Mouse (Mus musculus) 3134 (cell line): Measurements from ENCODE around the gene Id1.
A peak's percentile ranks its signal among the peaks of the same experiment; 100 is the strongest.

Experiments used
- DNase-seq: peaks from one replicate; pipeline ENCODE4 v3.0.0-alpha.2; 2011; ENCODE audit warnings: low spot score; ENCODE audit not compliant: insufficient read length; ENCODE audit errors: extremely low read depth

Gene Id1

DNA sequence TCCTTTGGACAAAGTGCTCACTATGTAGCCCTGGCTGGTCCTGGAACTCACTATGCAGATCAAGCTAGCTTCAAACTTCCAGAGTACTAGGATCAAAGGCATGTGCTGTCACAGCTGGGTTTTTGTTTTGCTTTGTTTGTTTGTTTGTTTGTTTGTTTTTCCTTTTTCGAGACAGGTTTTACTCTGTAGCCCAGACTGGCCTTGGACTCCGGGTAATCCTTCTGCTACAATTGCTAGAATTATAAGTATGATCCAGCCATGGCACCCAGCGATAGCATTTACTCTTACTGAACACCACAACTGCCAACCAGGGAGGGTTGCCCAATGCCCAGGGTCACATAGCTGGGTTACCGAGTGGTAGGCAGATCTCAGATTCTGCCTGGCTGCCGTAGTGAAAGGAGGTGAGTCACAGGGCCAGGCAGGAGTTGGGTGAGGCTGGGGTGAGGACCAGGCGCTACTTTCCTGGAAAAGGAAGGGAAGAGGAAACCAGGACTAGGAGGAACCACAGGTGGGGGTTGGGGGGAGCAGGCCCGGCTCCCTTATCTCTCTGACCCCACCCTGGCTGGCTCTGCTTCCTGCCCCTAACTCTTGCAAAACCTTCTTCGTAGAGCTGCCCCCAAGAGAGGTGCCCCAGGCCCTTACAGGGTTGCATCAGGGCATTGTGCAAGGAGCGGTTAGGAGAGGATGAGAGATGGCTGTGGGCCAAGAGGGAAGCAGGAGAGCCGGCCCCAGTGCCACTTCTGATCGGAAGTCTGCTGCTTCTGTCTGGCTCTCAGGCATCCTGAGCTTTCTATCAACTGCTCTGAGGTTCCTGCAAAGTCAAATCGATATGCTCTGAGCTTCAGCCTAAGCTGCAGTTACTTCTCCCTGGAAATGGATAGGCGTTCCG is 5.3 kb downstream of the Id1 start:
- peak; percentile 95 for DNase-seq

DNA sequence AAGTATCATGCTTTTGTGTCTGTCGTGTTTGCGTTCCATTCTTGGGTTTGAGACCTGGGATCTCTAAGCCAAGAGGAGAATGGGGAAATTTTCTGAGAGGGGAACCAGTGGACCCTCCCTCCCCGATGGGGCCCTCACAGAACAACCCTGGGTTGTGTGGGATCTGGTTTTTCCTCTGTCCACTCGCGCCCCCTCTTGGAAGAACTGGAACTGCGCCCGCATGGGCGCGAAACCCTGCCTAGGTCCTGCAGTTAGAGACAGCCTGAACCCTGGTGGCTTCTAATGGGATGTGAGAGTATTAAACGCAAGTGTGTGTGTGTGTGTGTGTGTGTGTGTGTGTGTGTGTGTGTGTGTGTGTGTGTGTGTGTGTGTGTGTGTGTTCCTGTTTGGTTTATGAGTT is 6.4 kb downstream of the Id1 start:
- DNase-seq = peak; percentile 77

DNA sequence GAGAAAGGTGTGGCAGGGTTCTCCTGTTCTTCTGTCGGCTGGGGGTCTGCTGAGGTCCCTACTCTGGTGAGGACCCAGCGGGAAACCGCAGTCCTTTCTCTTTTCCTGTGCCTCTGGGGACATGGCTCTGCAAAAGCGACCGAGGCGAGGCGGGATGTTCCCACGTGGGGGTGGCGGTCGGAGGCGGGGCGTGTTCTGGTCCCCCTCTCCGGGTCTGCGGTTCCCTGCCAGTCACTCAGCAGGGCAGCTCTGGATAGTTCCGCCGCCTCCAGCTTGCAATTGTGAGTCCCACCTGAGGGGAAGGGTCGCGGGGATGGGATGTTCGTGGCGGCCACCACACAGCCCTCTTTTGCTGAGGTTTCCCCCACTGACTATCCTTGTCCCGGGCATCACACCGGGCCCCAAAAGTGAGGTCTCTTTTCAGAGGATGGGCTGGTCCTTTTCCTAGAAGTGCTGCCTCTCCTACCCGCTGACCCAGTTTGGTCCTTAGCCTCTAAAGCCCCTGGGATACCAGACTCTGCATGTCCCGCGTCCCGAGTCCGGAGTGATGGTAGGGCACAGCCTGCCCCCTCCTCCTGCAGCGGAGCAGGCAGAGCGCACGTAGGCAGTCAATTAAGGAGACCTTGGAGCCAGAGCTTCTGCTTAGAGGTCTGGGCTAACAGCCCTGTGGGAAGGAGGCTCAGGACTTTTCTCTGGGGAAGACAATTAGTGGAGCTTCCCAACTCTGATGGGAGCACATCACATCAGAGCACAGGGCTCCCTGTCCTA is 18.1 kb downstream of the Id1 start, which contains the start of gene Cox4i2:
TSS of gene Cox4i2 (plus strand) at position 230 of the 768 bp plus-strand sequence.
- no peak for DNase-seq

DNA sequence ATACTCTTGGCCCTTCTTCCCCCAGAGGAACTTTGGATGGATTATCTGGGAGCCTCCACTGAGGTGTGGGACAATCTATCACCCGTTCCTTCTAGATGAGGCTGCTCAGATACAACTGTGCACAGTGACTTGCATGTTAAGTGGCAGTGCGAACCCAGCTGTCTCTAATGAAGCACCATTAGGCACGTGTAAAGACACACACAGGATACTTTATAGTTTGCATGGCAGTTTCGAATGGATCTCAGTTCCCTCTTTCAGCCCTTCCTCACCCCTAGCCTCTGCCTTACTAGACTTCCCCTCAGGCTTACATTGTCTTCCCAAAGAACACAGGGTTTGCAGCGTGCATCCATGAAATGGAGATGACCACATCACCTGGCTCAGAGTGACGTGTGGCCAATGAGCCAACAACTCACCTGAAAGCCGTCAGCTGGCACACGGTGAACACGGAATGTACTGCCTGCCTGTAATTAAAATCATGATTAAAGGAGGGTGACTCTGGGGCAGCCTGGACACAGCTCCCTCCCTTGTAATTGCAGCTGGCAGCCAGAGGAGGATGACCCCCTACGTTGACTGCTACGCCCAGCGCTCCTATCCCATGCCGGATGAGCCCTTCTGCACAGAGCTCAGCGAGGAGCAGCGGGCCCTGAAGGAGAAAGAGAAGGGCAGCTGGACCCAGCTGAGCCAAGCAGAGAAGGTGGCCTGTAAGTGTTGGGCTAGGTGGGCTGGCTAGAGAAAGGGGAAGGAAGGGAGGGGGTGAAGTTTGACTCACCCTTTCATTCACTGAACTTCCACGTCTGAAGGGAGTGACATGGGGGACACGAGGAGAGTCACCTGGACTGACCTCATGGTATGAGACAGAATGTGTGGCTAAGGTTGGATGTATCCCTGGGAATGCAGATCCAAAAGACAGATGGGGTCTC is 20.7 kb downstream of the Id1 start:
- no peak for DNase-seq

DNA sequence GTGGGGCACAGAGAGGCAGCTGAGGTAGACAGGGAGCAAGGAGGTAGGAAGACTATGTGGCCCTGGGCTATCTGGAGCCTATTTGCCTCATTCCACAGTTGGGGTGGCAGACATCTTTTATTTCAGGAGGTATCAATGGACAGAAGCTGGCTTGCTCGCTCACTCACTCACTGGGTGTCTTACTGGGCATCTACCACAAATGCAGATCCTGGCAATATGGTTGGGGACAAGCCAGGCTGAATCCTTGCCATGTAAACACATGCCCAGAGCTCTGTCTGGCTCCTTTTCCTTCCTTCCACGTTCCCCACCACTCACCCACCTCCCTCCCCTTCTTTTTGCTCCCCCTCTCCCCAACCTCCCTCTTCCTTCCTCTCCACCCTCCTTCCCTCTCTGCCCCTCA is 21.4 kb downstream of the Id1 start:
- DNase-seq = no peak

DNA sequence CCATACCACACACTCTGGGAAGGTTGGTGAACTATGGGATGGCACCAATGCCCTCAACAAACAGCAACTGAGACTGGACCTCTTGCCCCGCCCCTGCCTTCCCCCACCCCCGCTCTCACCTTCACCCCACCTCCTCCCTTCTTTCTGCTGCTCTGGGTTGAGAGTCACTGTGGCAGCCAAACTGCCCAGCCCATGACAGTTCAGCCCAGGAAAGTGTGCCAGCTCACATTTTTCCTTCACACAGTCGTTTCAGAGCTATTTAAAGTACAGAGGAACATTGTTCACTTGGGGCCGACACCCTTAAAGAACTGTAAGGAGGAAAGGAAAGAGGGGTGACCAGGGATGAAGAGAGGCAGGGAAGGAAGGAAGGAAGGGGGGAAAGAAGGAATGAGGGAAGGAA is 22.3 kb downstream of the Id1 start:
- no peak for DNase-seq

DNA sequence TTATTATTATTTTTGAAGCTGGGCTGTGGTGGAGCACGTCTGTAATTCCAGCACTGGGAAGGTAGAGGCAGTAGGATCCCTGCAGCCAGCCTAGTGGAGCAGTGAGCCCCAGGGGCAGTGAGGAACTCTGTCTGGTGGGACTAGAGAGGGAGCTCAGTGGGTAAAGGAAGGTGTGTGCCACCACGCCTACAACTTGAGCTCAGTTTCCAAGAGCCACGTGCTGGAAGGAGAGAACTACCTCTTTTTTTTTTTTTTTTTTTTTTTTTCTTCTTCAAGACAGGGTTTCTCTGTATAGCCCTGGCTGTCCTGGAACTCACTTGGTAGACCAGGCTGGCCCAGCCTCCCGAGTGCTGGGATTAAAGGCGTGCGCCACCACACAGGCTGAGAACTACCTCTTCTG is 27.3 kb downstream of the Id1 start:
- DNase-seq = no peak

DNA sequence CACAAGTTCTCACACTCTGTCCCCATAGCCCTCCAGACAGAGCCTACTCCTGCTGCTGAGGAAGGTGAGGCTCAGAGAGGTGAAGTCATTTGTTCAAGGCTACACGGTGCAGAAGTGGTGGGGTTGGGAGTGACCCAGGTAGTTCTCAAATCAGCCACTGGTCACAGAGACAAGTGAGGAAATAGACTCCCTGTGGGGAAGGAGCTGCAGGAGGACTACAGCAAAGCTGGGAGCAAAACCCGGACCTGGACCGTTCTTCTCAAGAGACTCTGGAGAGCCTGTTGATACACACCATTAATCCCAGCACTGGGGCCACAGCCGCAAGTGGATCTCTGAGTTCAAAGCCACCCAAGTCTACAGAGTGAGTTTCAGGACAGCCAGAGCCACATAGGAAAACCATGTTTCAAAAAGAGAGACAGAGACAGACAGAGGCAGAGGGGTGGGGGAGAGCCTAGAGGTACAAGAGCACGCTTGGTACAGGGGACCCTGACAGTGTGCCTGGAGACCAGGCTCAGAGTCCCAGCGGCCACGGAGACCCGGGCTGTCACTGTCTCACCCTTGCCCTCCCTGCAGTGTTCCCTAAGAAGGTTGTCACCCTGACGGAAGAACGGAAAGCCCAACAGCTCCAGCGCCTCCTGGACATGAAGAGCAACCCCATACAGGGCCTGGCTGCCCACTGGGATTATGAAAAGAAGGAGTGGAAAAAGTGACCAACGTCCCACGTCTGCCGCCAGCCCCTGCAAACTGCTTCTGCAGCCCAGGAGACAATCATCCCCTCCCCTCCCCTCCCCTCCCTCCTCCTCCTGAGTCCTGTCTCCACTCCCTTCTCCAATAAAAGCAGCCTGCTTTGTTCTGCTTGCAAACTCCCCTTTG is 28.4 kb downstream of the Id1 start:
- no peak for DNase-seq

DNA sequence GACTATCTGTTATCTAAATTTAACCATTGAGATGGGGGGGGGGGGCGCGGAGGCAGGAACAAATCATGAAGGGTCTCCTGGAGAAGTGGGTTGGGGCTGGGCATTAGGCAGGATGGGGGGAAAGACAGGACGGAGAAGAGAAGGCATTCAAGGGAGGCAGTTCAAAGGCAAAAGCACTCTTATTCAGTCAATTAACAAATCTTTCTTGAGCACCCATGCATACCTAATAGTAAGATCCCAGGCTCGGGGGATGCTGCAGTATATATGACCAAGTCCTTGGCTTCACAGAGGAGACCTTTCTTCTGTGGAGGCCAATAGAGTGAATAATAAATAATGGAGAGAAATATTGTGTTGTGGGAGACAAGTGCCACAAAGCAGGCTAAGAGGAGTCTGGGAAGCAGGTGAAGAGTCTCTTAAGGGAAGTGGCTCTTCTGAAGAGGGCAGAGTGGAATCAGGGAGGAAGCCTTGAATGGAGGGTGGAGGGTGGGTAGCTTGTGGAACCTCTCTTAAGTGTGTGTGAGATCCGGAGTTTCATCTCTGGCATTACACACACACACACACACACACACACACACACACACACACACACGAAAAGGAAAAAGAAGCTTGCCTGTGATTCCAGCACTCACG is 29.1 kb downstream of the Id1 start:
- no peak for DNase-seq

DNA sequence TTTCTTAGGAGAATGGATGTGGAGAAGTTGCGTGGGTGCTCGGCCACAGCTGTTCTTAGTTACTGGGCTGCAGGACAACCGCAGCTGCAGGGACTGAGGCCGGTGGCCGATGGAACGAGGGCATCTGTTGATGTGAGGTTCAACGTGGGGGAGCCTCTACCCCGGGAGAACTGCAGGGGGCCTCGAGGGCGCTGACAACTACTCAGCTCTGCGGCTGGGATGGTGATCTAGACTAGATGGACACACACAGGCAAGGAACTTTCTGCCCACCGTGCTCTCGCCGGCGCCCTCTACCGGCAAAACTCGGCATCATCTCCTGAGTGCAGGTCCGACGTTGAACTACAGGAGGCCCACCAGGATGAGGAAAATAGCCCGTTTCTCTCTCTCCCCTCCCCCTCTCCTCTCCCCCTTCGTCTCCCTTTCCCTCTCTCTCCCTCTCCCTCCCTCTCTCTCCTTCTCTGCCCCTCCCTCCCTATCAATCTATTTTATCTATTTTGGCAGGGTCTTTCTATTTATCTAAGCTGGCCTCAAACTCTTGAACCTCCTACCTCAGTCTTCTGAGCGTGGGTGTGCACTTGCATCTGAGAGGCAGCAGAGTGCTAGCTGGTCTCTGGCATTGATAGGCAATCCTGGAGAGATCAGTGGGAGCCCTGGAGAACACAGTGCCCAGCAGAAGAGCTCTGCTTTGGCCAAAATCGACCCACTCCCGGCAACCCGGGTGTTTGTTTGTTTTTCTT is 30.5 kb downstream of the Id1 start:
- peak; percentile 78 for DNase-seq

DNA sequence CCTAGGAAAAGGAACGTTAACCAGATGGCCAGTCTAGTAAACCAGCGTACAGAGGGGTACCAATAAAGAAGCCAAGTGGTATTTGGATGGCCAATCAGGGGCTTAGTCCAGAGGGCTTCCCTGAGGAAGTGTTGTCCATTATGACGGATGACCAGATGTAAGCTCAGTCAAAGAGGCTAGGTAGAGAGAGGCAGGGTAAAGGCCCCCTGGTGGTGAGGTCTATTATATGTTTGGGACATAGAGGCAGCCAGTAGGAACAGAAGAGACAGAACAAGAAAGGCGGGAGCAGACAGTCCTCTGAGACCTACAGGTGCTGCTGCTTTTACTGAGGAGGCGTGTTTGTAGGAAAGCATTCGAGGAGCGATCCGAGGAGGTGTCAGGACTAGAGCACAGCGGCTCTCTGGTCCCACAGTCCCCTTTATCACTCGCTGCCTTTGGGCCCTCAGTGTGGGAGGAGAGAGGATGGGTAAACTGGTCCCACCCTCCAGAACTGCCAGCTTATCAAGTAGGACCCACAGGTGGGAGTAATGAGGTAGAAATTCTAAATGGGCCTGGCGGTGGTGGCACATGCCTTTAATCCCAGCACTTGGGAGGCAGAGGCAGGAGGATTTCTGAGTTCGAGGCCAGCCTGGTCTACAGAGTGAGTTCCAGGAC is 31.7 kb downstream of the Id1 start:
- peak; percentile 51 for DNase-seq

DNA sequence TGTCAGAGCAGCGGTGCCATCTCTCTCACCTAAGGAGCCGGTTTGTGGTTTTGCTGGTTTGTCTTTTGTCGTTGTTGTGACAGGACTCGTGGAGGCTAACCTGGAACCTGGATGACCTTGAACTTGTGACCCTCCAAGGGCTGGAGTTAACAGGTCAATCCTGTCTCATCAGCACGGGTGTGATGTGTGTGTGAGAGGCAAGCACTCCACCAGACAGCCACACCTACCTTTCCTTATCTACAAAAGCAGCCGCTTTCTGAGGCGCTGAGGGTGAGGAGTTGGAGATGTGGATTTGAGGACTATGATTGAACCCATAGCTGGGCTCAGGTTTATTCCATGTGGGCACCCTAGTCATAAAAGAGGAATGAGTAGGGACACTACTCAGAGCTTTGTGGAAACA is 33.6 kb downstream of the Id1 start:
- no peak for DNase-seq

DNA sequence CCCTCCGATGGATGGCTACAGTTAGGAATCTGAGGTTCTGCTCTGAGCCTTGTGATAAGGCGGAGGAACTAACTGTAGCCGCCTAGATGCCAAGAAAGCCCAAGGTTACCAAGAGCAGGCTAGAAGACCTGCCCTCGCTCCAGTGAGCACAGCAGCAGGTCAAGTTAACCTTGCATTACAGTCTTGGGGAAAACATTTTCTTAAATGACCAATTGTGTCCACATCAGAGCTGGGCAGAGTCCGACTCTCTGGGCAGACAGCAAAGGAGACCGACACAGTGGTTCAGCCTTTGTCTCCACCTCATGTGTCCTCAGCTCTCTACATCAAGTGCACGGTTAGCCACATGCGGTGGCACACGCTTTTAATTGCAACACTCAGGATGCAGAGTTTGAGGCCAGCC is 35.5 kb downstream of the Id1 start:
- no peak for DNase-seq

DNA sequence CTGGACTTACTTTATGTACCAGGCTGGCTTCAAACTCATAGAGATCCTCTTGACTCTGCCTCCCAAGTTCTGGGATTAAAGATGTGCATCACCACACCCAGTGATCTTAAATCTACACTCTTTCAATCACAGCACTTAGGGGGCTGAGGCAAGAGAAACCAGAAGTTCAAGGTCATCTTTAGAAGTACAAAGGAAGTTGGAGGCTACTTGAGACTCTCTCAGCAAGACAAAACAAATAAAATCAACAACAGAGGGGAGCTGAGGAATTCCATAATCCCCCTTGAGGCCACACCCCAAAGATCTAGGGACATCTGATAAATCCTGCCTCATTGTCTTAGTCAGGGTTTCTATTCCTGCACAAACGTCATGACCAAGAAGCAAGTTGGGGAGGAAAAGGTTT is 36.2 kb downstream of the Id1 start:
- no peak for DNase-seq

DNA sequence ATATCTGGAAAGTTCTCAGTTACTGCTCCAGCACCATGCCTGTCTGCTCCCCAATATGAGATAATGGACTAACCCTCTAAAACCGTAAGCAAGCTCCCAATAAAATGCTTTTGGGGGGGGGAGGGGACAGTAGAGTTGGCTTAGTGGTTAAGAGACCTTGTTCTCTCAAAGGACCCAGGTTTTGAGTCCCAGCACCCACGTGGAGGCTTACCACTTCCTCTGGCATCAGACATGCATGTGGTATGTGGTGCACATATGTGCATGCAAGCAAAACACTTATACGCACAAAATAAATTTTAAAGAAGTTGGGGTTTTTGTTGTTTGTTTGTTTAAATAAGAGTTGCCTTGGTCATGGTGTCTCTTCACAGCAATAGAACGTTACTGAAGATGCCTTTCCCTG is 39.3 kb downstream of the Id1 start:
- DNase-seq = no peak

DNA sequence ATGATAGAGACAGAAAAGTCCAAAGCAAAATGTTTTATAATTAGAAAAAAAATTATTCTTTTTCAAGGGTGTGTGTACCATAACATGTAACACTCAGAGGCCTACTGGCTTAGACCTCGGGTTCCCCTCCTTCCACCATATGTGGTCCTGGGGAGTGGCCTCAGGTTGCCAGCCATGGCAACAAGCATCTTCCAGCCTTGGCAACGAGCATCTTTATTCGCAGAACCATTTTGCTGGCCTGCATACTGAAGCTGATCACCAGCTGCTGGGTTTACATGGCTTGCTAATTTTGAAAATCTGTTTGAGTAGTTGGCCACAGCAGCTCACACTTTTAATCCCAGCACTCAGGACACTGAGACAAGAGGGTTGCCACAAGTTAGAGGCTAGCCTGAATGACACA is 40.0 kb downstream of the Id1 start:
- no peak for DNase-seq

DNA sequence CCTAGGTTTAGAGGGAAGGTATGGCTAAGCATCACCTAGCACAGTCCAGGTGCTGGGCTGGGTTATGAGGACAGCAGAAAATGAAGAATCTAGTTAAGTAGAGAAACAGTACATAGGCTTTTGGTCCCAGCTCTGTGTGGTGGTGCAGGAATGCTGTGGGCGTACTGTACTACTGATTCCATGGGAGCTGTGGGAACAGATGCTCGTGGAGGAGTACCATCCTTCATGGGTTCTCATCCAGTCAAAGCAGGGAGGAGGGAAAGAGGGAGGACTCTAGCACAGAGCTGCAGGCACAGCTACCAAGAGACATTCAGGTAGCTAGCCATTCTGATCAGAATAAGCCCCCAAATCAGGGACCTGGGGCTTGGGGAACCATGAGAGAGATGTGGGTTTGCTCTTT is 40.4 kb downstream of the Id1 start:
- no peak for DNase-seq

DNA sequence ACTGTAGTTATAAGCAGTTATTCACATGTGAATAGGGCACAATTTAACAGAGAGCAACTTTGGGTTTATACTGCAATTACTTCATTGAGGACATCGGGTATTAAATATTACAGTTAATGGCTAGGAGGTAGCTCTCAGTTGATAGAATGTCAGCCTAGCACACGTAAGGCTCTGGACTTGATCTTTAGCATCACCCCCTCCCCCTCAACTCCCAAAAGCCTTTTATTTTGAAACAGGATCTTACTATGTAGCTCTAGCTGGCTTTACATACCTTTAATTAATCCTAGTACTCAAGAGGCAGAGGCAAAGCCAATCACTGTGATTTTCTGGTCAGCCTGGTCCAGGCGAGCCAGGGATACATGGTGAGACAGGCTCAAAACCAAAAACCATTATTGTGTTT is 41.0 kb downstream of the Id1 start:
- no peak for DNase-seq
